Mouse (Mus musculus) heart, postnatal 0 days (tissue): ENCODE results near the gene 9130008F23Rik. TPM values are rescaled to one million over a fixed set of nuclear protein-coding genes. Genes with fewer than 3 reads are reported as not detected.

Experiments used
- ATAC-seq: fragments of 200-750 bp; cut with Nextera tagmentation; 2 replicates; pipeline ENCODE4 v1.8.0; 2017; ENCODE audit warnings: low read depth, moderate number of reproducible peaks, moderate library complexity; ENCODE audit not compliant: insufficient read depth
- DNase-seq: peaks from one replicate; pipeline ENCODE4 v3.0.0-alpha.2; 2016; ENCODE audit warnings: low spot score
- H3K27ac ChIP-seq: fragments of 300-500 bp; sonication (generic); 2 replicates; pipeline ENCODE4 v1.5.1; 2014; ENCODE audit warnings: low read depth, mild to moderate bottlenecking
- H3K27me3 ChIP-seq: fragments of 300-500 bp; sonication (generic); 2 replicates; pipeline ENCODE4 v1.6.1; 2014; ENCODE audit warnings: low read length, mixed read lengths; ENCODE audit not compliant: control insufficient read depth, insufficient read depth
- H3K36me3 ChIP-seq: fragments of 300-500 bp; sonication (generic); replicated peaks from 2 replicates; pipeline ENCODE4 v1.6.1; 2014; ENCODE audit warnings: low read length, mixed read lengths; ENCODE audit not compliant: control insufficient read depth, insufficient read depth
- H3K4me1 ChIP-seq: fragments of 300-500 bp; sonication (generic); 2 replicates; pipeline ENCODE4 v1.6.1; 2014; ENCODE audit warnings: antibody characterized with exemption; ENCODE audit not compliant: control insufficient read depth, insufficient read depth
- H3K4me2 ChIP-seq: fragments of 300-500 bp; sonication (generic); 2 replicates; pipeline ENCODE4 v1.6.1; 2014; ENCODE audit warnings: low read depth, mild to moderate bottlenecking, low read length, moderate library complexity
- H3K4me3 ChIP-seq: fragments of 300-500 bp; sonication (generic); 2 replicates; pipeline ENCODE4 v1.5.1; 2014; ENCODE audit warnings: low read depth, low read length
- H3K9ac ChIP-seq: fragments of 300-500 bp; sonication (generic); replicated peaks from 2 replicates; pipeline ENCODE4 v1.6.1; 2014; ENCODE audit warnings: low read depth, low read length, mixed read lengths
- H3K9me3 ChIP-seq: fragments of 300-500 bp; sonication (generic); replicated peaks from 2 replicates; pipeline ENCODE4 v1.6.1; 2016; ENCODE audit warnings: low read length; ENCODE audit not compliant: control insufficient read depth
- CTCF ChIP-seq: IDR thresholded peaks from 2 replicates; pipeline ENCODE4 v1.5.1; 2016; ENCODE audit warnings: antibody characterized with exemption, control low read depth, low read depth
- EP300 ChIP-seq: IDR thresholded peaks from 2 replicates; pipeline ENCODE4 v1.6.1; 2016; ENCODE audit warnings: antibody characterized with exemption, low read depth
- WGBS: fragments of 180-500 bp; shearing (Covaris S2); extraction: QIAGEN DNeasy Blood & Tissue Kit; methylation state at CpG from one replicate; pipeline ENCODE4 v1.1.7; 2014; 5-methylcytosine and 5-hydroxymethylcytosine counted together
- polyA plus RNA-seq: library from polyadenylated mRNA; unstranded; fragments of >200 nt; fragmentation: Nextera tagmentation; extraction: Ambion mirVana; gene quantifications from 2 replicates; pipeline ENCODE4 v1.2.1, GENCODE M21; 2015
- total RNA-seq: library from RNA; depleted of rRNA; stranded (reverse); fragments of >200 nt; gene quantifications from 2 replicates; pipeline ENCODE4 v1.2.3, GENCODE M21; 2014; ENCODE audit warnings: low replicate concordance; rRNA removed

Gene 9130008F23Rik
- total RNA-seq (2.4 and 3.8 TPM in 2 replicates), polyA plus RNA-seq (1.2 and 1.3 TPM in 2 replicates)

DNA sequence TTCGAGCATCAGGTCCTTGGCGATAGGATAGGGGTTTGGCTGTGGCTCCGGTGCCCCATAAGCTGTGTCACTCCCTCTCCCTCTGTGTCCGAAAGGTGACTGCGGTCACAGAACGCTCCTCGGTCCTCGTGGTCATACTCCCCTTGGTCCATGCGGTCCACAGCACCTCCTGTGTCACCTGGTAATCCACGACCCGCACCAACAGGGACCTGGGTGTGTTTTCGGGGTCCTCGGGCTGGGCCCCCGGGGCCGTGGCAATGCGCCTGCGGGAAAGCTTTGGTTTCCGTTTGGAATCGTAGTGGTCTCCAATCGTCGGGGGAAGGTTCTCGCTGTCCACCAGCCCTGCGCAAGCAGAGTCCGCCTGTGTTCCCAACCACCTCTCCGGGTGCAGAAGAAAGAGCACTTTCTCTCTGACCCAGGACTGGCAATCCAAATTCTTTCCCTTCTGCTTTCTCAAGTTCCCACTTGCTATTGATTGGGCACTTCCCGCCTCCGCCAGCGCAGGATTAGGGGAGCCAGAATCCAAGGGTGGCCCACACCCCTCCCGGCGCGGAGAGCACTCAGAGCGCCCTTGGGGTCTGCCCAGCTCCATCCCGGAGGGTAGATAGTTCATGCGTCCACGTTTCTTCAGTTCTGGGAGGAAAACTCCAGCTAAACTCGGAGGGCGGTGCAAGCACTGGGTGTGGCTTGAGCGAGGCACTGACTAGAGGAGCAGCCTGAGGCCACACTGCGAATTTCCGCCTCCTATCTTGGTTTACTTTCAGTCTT, at the start of gene 9130008F23Rik:
TSS of gene 9130008F23Rik (minus strand) at position 636 of the 768 bp plus-strand sequence.
- Histone ChIP-seq H3K4me3 (peak within 1 kb of the TSS; percentile 80), H3K27ac (peak within 1 kb of the TSS; percentile 59), H3K36me3 (0 out of 2 replicates have a peak, but pooled peaks cover 12% of the 10 kb centered on the region), H3K4me2 (peak within 1 kb of the TSS; percentile 66), H3K9me3 (no peaks in the 10 kb centered on the region), H3K27me3 (no peaks in the 10 kb centered on the region), H3K9ac (peak within 1 kb of the TSS; percentile 69), H3K4me1 (peaks cover 23% of the 10 kb centered on the region)
- DNase-seq (peak; percentile 57), ATAC-seq (peak; percentile 81)
- TF ChIP-seq CTCF (no peak), EP300 (no peak)
- WGBS, result under 1% methylated on average over 40 of the region's 40 CpGs

DNA sequence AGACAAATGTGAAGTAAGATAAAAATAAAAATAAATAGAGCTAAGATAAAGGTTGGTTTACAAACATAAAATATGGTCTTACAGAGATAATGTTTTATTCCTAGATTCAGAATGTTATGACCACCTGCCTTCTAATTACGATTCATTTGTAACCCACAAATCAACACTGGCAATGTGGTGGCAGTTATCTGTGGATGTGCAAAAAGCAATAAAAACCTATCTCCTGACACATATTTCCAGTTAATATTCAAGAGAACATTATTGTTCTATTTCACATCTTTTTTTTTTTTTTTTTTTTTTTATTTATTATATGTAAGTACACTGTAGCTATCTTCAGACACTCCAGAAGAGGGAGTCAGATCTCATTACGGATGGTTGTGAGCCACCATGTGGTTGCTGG, 35.1 kb upstream of the 9130008F23Rik start:
- WGBS, result 81% methylated on average over 1 of the region's 2 CpGs

DNA sequence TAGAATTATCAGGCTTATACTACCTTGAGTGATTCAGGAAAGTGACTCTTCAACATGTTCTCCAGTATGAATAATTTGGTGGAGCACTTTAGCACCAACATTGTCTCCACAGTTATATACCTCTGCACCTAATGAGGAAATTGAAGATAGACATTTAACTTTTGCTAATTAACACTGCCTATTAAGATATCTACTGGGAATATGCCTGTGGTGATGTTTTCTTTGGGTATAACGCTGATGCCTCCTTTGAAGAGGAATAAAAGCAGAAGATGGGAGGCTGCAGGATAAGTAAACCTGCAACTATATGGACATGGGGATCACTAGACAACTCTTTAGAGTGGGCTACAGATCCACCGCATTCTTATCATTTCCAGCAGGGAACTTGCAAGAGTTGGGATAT, 33.9 kb upstream of the 9130008F23Rik start, which contains the start of gene Glyatl3:
TSS of gene Glyatl3 (minus strand) at position 101 of the 400 bp plus-strand sequence.
- Histone ChIP-seq H3K9ac (no peak within 1 kb of the TSS), H3K9me3 (no peaks in the 10 kb centered on the region), H3K36me3 (no peaks in the 10 kb centered on the region), H3K4me1 (no peaks in the 10 kb centered on the region), H3K4me2 (no peak within 1 kb of the TSS), H3K4me3 (no peak within 1 kb of the TSS), H3K27me3 (no peaks in the 10 kb centered on the region), H3K27ac (no peak within 1 kb of the TSS)
- DNase-seq (no peak), ATAC-seq (no peak)
- 80% methylated on average over 2 of the region's 2 CpGs for WGBS
- TF ChIP-seq EP300, result no peak
- no peak for TF ChIP-seq CTCF

More for the DNA sequence above, 35.1 kb upstream of the 9130008F23Rik start:
- ATAC-seq (no peak), DNase-seq (no peak)
- H3K36me3 ChIP-seq, result no peaks in the 10 kb centered on the region
- H3K9ac ChIP-seq, result no peak overlapping the region
- no peak overlapping the region for H3K27ac ChIP-seq
- H3K4me1 ChIP-seq, result no peaks in the 10 kb centered on the region
- H3K27me3 ChIP-seq, result no peaks in the 10 kb centered on the region
- no peak overlapping the region for H3K4me2 ChIP-seq
- H3K4me3 ChIP-seq, result no peak overlapping the region
- H3K9me3 ChIP-seq, result no peaks in the 10 kb centered on the region
- TF ChIP-seq CTCF, result no peak
- TF ChIP-seq EP300, result no peak

DNA sequence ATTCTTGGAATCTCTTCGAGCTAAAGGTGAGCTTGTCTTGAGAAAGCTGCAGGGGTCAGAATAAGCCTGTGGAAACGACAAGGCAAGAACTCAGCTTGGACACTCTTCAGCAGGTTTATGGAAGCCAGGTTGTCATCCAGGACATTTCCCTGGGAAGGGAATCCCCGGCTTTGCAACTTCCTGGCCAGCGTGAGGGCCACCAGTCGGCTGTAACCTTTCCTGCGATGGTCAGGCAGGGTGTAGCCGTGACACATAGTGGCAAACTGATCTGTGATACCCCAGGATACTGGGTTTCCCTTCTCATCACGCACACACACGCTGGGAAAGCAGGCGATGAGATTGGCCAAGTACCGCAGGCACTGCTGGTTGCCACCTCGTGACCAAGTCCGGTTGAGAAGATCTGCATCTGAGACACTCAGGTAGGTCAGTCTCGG, 24.4 kb upstream of the 9130008F23Rik start:
- Histone ChIP-seq H3K36me3 (no peaks in the 10 kb centered on the region), H3K27me3 (no peaks in the 10 kb centered on the region), H3K4me2 (peak overlapping the region; percentile 54), H3K9ac (no peak overlapping the region), H3K4me1 (no peaks in the 10 kb centered on the region), H3K9me3 (no peaks in the 10 kb centered on the region), H3K27ac (no peak overlapping the region), H3K4me3 (peak overlapping the region; percentile 26)
- TF ChIP-seq CTCF, result no peak
- TF ChIP-seq EP300, result no peak
- DNase-seq (no peak), ATAC-seq (no peak)
- WGBS, result 3% methylated on average over 14 of the region's 14 CpGs

DNA sequence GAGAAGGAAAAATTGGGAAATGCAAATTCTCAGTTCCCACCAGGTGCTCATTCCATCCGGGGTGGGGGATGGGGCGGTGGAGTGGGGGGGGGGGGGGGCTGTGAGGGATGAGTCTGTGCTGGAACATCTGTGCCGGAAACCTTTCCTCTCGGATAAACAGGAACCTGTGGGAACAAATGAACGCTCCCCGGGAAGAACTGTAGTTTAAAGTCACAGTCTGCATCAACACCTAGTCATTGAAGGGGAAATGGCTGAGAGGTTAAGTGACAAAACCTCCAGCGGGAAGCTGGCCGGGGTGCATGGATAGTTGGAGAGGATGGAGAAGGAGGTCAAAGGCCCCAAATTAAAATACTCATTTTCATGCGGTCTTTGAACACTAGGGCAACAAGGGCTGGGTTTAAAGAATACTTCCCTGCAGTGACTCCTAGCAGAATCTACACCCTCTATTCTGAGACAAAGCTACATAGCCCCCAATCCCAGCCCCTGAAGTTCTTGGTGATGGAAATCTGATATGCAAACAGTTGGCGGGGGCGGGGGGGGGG, 23.8 kb upstream of the 9130008F23Rik start:
- no peak overlapping the region for H3K4me3 ChIP-seq
- no peak overlapping the region for H3K9ac ChIP-seq
- ATAC-seq (no peak), DNase-seq (no peak)
- H3K9me3 ChIP-seq, result no peaks in the 10 kb centered on the region
- no peaks in the 10 kb centered on the region for H3K36me3 ChIP-seq
- no peaks in the 10 kb centered on the region for H3K27me3 ChIP-seq
- no peak overlapping the region for H3K27ac ChIP-seq
- peak overlapping the region; percentile 54; the same call in 1 of the 2 replicates for H3K4me2 ChIP-seq
- H3K4me1 ChIP-seq, result no peaks in the 10 kb centered on the region
- no peak for TF ChIP-seq EP300
- no peak for TF ChIP-seq CTCF
- WGBS, result 10% methylated on average over 11 of the region's 11 CpGs
